Mouse (Mus musculus): ENCODE results near the gene Lrrc25.

The Lrrc25 gene

GRCm38 (mm10) chr8:70614469-70614868 is 1.5 kb upstream of the Lrrc25 start:
- in situ Hi-C loops (cut with MboI; ENCODE audit: low sequenced_read_pairs), result no loop called here

GRCm38 (mm10) chr8:70615281-70615680 is 674 bp upstream of the Lrrc25 start:
- in situ Hi-C loops (cut with MboI; ENCODE audit: low sequenced_read_pairs), result no loop called here

- in situ Hi-C loops (cut with MboI; ENCODE audit: low sequenced_read_pairs), result no loop called here
These were observed 690 bp downstream of the Lrrc25 start for GRCm38 (mm10) chr8:70616645-70617044.

GRCm38 (mm10) chr8:70617985-70618384 is 2.0 kb downstream of the Lrrc25 start:
- in situ Hi-C loops (cut with MboI; ENCODE audit: low sequenced_read_pairs), result no loop called here

GRCm38 (mm10) chr8:70618888-70619334 is 3.0 kb downstream of the Lrrc25 start:
- in situ Hi-C loops (cut with MboI; ENCODE audit: low sequenced_read_pairs), result no loop called here

GRCm38 (mm10) chr8:70622220-70622619 is 6.3 kb downstream of the Lrrc25 start:
- in situ Hi-C loops (cut with MboI; ENCODE audit: low sequenced_read_pairs), result no loop called here

GRCm38 (mm10) chr8:70625104-70625503 is 9.1 kb downstream of the Lrrc25 start:
- in situ Hi-C loops (cut with MboI; ENCODE audit: low sequenced_read_pairs), result no loop called here

GRCm38 (mm10) chr8:70627041-70627440 is 11.1 kb downstream of the Lrrc25 start:
- in situ Hi-C loops (cut with MboI; ENCODE audit: low sequenced_read_pairs), result no loop called here

GRCm38 (mm10) chr8:70628986-70629490 is 13.1 kb downstream of the Lrrc25 start:
- in situ Hi-C loops (cut with MboI; ENCODE audit: low sequenced_read_pairs), result no loop called here

- in situ Hi-C loops (cut with MboI; ENCODE audit: low sequenced_read_pairs), result no loop called here
These were observed 13.9 kb downstream of the Lrrc25 start for GRCm38 (mm10) chr8:70629574-70630531.

GRCm38 (mm10) chr8:70630532-70631381 is 14.8 kb downstream of the Lrrc25 start:
- in situ Hi-C loops (cut with MboI; ENCODE audit: low sequenced_read_pairs), result no loop called here

- in situ Hi-C loops (cut with MboI; ENCODE audit: low sequenced_read_pairs), result no loop called here
These were observed 15.5 kb downstream of the Lrrc25 start for GRCm38 (mm10) chr8:70631436-70631835.

- in situ Hi-C loops (cut with MboI; ENCODE audit: low sequenced_read_pairs), result no loop called here
These were observed 16.5 kb downstream of the Lrrc25 start, which contains the start of gene Gdf15 for GRCm38 (mm10) chr8:70632346-70632892. Gene Gdf15, minus strand, starts transcription at chr8:70632456.

- in situ Hi-C loops (cut with MboI; ENCODE audit: low sequenced_read_pairs), result no loop called here
These were observed 18.1 kb downstream of the Lrrc25 start for GRCm38 (mm10) chr8:70634066-70634465.

- in situ Hi-C loops (cut with MboI; ENCODE audit: low sequenced_read_pairs), result no loop called here
These were observed 19.6 kb downstream of the Lrrc25 start for GRCm38 (mm10) chr8:70635527-70635926.

GRCm38 (mm10) chr8:70636838-70637237 is 20.9 kb downstream of the Lrrc25 start:
- in situ Hi-C loops (cut with MboI; ENCODE audit: low sequenced_read_pairs), result no loop called here

- in situ Hi-C loops (cut with MboI; ENCODE audit: low sequenced_read_pairs), result no loop called here
These were observed 22.8 kb downstream of the Lrrc25 start for GRCm38 (mm10) chr8:70638752-70639151.

- in situ Hi-C loops (cut with MboI; ENCODE audit: low sequenced_read_pairs), result no loop called here
These were observed 27.1 kb downstream of the Lrrc25 start for GRCm38 (mm10) chr8:70643019-70643418.

GRCm38 (mm10) chr8:70644065-70644464 is 28.1 kb downstream of the Lrrc25 start:
- in situ Hi-C loops (cut with MboI; ENCODE audit: low sequenced_read_pairs), result no loop called here

- in situ Hi-C loops (cut with MboI; ENCODE audit: low sequenced_read_pairs), result no loop called here
These were observed 29.7 kb downstream of the Lrrc25 start for GRCm38 (mm10) chr8:70645501-70646224.
